Mouse (Mus musculus) thymus, postnatal 0 days (tissue): ENCODE data around the gene Abcb9. TPM values are rescaled to one million over a fixed set of nuclear protein-coding genes. Genes with fewer than 3 reads are reported as not detected.
"Not testable (repeated sequence)": the region's sequence is repeated elsewhere in the genome, so short reads cannot be mapped to it uniquely, and the experiment has no call there.

ENCODE experiments used
- DNase-seq: peaks from one replicate; pipeline ENCODE4 v3.0.0-alpha.2; 2015; ENCODE audit warnings: low spot score
- polyA plus RNA-seq: library from polyadenylated mRNA; unstranded; fragments of >200 nt; fragmentation: Nextera tagmentation; extraction: Ambion mirVana; gene quantifications from 2 replicates; pipeline ENCODE4 v1.2.1, GENCODE M21; 2015

Gene Abcb9
- polyA plus RNA-seq, 1 experiment from 2014 or later, result 38.3 TPM

- DNase-seq, result no peak
Measured at GRCm38 (mm10) chr5:124062037-124062824, 33.4 kb downstream of the Abcb9 start.

- no peak for DNase-seq
Measured at GRCm38 (mm10) chr5:124059677-124060076, 35.9 kb downstream of the Abcb9 start.

GRCm38 (mm10) chr5:124058749-124059148 lies 36.8 kb downstream of the Abcb9 start:
- DNase-seq, result no peak

GRCm38 (mm10) chr5:124056956-124057355 lies 38.6 kb downstream of the Abcb9 start:
- no peak for DNase-seq

GRCm38 (mm10) chr5:124056219-124056618 lies 39.4 kb downstream of the Abcb9 start:
- no peak for DNase-seq

- DNase-seq, result not testable (repeated sequence)
Measured at GRCm38 (mm10) chr5:124052641-124053040, 43.0 kb downstream of the Abcb9 start.

- peak; percentile 69 for DNase-seq
Measured at GRCm38 (mm10) chr5:124051899-124052491, 43.6 kb downstream of the Abcb9 start.

- peak; percentile 57 for DNase-seq
Measured at GRCm38 (mm10) chr5:124050095-124051050, 45.2 kb downstream of the Abcb9 start.

GRCm38 (mm10) chr5:124049249-124050045 lies 46.2 kb downstream of the Abcb9 start:
- DNase-seq, result no peak

- DNase-seq, result no peak
Measured at GRCm38 (mm10) chr5:124046741-124047401, 48.7 kb downstream of the Abcb9 start.

- DNase-seq, result no peak
Measured at GRCm38 (mm10) chr5:124045453-124046010, 50.1 kb downstream of the Abcb9 start.

GRCm38 (mm10) chr5:124043999-124044398 lies 51.6 kb downstream of the Abcb9 start:
- DNase-seq, result no peak

- DNase-seq, result no peak
Measured at GRCm38 (mm10) chr5:124043212-124043978, 52.2 kb downstream of the Abcb9 start.

- DNase-seq, result no peak
Measured at GRCm38 (mm10) chr5:124041097-124041496, 54.5 kb downstream of the Abcb9 start.

- no peak for DNase-seq
Measured at GRCm38 (mm10) chr5:124039602-124040001, 56.0 kb downstream of the Abcb9 start.

- peak; percentile 48 for DNase-seq
Measured at GRCm38 (mm10) chr5:124036836-124037235, 58.8 kb downstream of the Abcb9 start.

GRCm38 (mm10) chr5:124036341-124036740 lies 59.3 kb downstream of the Abcb9 start:
- DNase-seq, result no peak

- peak; percentile 29 for DNase-seq
Measured at GRCm38 (mm10) chr5:124035806-124036205, 59.8 kb downstream of the Abcb9 start.

GRCm38 (mm10) chr5:124035406-124035805 lies 60.2 kb downstream of the Abcb9 start:
- no peak for DNase-seq
